Mouse (Mus musculus) testis, adult 2 months (tissue): ENCODE measurements around the gene Tgtp2.

Source experiments
- CTCF ChIP-seq: fragments of 200-500 bp; IDR thresholded peaks from 2 replicates; pipeline ENCODE4 v1.5.1; 2012; ENCODE audit warnings: low read depth, mild to moderate bottlenecking, inconsistent platforms, low read length, moderate library complexity; ENCODE audit not compliant: control insufficient read depth, insufficient read depth, insufficient replicate concordance
- POLR2A ChIP-seq: fragments of 200-500 bp; IDR thresholded peaks from 2 replicates; pipeline ENCODE4 v1.6.1; 2012; ENCODE audit warnings: low read depth, mild to moderate bottlenecking, inconsistent platforms, low read length, moderate library complexity; ENCODE audit not compliant: control insufficient read depth

GRCm38 (mm10) chr11:49101500-49101899 lies 37.5 kb upstream of the Tgtp2 start:
- TF ChIP-seq CTCF, result no peak
- TF ChIP-seq POLR2A, result no peak
